Mouse (Mus musculus): Measurements from ENCODE around the gene Afap1l2.

Gene Afap1l2

DNA sequence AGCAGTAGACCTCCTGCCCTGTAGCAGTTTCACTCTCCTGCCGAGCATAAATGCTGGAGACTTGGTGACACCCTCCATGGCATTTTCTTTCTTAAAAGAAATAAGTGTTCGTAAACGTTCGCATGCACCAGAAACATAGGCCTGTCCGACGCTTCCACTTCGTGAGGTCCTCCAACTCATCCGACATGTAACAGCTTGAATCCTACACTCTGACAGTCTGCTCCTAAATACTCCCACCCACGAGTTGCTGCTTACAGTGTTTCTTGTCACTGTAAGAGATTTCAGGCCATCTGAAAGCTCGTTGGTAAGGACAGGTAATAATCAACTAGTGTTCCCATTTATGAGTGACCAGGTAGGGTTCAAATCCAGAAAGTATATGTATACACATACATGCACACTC, 120.1 kb downstream of the Afap1l2 start:
- DNase-seq (ENCODE audit: low spot score), result no peak

DNA sequence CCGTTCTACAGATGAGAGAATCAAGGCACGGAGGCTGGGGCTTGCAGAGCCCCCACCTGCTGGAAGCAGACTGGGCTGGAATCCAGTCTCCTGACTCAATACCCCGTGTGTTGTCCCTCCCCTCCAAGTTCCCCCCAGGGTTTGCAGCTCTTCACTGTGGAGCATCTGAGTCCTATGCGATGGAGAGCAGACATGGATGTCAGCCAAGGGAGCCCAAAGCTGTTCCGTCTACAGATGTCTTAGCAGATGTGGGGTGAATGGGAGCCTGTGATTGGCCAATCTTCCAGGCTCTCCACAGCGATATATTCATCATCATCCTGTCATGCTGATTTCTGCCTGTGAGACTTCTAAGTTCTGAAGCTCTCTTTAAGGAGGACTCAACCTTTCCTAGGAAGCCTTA, 130.7 kb downstream of the Afap1l2 start:
- DNase-seq (ENCODE audit: low spot score), result no peak

DNA sequence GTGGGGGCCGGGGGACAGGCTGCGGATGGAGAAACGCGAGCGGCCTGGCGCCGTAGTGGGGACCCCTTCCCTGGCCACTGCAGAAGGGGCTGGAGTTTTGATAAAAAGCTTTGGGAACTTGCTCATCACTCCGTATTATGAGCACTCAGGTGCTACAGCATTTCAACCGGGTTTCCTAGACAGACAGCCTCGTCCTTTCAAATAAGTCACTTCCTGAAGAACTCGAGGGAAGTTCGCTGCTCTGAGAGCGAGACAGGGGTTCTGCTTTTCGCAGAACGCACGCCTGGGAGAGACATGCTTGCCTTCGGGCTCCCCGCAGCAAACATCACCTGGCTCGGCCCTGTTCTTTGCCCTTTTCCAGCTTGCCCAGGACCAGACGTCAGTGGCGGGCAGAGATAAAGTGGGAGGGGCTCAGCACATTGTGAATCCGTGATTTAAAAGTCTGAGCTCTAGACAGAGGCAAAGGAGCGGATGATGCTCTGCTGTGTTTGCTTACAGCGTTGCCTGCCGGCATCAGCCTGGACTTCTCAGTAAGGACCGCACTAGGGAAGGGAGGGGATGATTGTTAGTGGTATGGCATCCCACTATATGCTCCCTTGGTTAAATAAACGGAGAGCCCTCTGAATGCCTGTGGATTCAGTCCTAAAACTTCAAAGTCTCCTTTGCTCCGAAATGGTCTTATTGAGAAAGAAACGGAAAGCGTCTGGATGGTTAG, 133.3 kb downstream of the Afap1l2 start:
- DNase-seq (ENCODE audit: low spot score), result no peak

DNA sequence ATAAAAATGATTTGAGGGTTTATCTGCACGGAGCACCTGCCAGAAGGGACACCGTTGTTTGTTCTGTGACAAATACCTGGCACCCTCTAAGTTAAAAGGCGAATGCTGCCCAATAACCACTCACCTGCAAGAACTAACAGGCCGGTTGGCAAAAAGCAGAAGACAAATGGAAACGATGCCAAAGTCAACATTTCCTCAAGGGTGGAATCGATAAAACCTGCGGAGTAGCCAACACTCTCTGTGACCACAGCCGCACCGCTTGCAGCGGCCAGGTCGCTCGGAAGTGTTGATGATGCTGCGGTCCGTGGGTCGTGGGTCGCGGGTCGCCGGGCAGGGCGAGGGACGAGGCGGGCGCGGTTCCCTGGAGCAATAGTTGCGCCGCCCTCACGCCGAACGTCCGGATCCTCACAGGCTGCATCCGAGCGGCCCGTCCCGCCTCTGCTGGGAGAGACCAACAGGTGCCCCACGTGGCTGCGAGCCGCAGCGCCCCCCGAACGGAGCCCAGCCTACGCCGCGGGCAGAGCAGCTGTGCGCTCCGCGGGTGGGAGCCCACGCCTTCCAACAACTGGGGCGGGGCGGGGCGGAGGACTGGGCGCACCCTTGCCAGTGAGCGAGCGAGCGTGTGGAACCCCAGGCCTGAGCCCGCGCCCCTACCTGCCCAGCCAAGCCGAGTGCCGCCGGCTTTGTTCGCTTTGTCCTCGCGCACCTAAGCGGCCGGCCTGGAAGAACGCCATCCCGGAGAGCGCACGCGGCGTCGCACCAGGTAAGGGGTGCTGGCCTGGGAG, 134.0 kb downstream of the Afap1l2 start, which contains the start of gene Vwa2:
Gene Vwa2, plus strand, starts transcription at position 434 of the 785 bp plus-strand sequence.
- DNase-seq (ENCODE audit: low spot score), result peak; percentile 27

DNA sequence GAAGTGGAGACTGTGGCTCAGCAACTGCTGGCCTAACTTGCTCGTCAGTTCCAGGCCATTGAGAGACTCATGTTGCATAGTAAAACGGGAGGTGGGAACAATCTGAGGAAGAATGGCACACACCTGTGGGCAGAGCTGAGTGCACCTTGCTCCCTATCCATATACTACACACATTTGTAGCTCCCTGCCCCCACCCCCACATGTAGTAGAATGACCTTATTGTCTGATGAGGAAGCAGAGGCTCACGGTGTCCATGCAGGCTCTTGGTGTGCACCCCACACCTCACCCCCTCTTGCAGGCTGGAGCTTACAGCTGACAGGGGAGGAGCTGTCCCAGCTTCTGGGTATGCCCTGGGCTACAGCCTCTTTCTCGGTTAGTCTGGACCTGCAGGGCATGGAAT, 140.3 kb downstream of the Afap1l2 start:
- no peak for DNase-seq (ENCODE audit: low spot score)

Data from lung, postnatal 25 days (tissue).